8 mouse cellular contexts compared by ENCODE assay signal in genomic region chr11:115955195-115955858, GRCm38 (mm10). TPM values are rescaled to one million over a fixed set of nuclear protein-coding genes. Genes with fewer than 3 reads are reported as not detected.
A peak's percentile ranks its signal among the peaks of the same experiment; 100 is the strongest.
DNase-seq lines count a peak whose midpoint lies in the region; ATAC-seq lines count a peak whose summit lies in the region.

No protein-coding gene starts in this region.

- 76% methylated on average over 10 of the region's 10 CpGs for WGBS in heart, embryonic 12.5 days
- WGBS in stomach, embryonic 15.5 days: 60% methylated on average over 10 of the region's 10 CpGs

- no peak overlapping the region for H3K4me3 ChIP-seq in heart, embryonic 12.5 days
- no peak overlapping the region for H3K4me3 ChIP-seq in stomach, embryonic 15.5 days (replicated peaks)

- no peak overlapping the region for H3K4me2 ChIP-seq in heart, embryonic 12.5 days
- H3K4me2 ChIP-seq in stomach, embryonic 15.5 days: no peak overlapping the region

- peaks cover 82% of the 10 kb centered on the region for H3K36me3 ChIP-seq in heart, embryonic 12.5 days
- peaks cover 27% of the 10 kb centered on the region for H3K36me3 ChIP-seq in stomach, embryonic 15.5 days

- no peaks in the 10 kb centered on the region for H3K9me3 ChIP-seq in heart, embryonic 12.5 days (replicated peaks)
- H3K9me3 ChIP-seq in stomach, embryonic 15.5 days: no peaks in the 10 kb centered on the region

- no peak overlapping the region for H3K27ac ChIP-seq in heart, embryonic 12.5 days (ENCODE audit: poor library complexity, severe bottlenecking)
- peak overlapping the region; percentile 88 for H3K27ac ChIP-seq in stomach, embryonic 15.5 days

- DNase-seq in heart, adult 11 months: peak; percentile 98
- DNase-seq in urinary bladder, postnatal 14 days (ENCODE audit: low spot score): peak; percentile 37
- no peak for DNase-seq in urinary bladder, adult 2 months (ENCODE audit: low spot score)
- peak; percentile 65 for DNase-seq in induced T-regulatory cell, adult 2 months (ENCODE audit: low read depth)
- no peak for DNase-seq in right cerebral cortex, postnatal 10 days (ENCODE audit: low spot score in 2 of 2)
- DNase-seq in cerebellum, adult 8-10 months: no peak

- no peak overlapping the region for H3K9ac ChIP-seq in heart, embryonic 12.5 days
- no peak overlapping the region for H3K9ac ChIP-seq in stomach, embryonic 15.5 days

- H3K4me1 ChIP-seq in heart, embryonic 12.5 days (replicated peaks): peaks cover 18% of the 10 kb centered on the region
- H3K4me1 ChIP-seq in stomach, embryonic 15.5 days: peaks cover 23% of the 10 kb centered on the region

- no peaks in the 10 kb centered on the region for H3K27me3 ChIP-seq in heart, embryonic 12.5 days (replicated peaks)
- H3K27me3 ChIP-seq in stomach, embryonic 15.5 days (replicated peaks): no peaks in the 10 kb centered on the region

- ATAC-seq in heart, embryonic 12.5 days (ENCODE audit: insufficient number of reproducible peaks, low FRiP score): no peak
- peak; percentile 55 for ATAC-seq in stomach, embryonic 15.5 days (ENCODE audit: insufficient read depth, low FRiP score, low read depth)

RNA-seq across cellular contexts. Expression of gene Itgb4, which starts 19.2 kb away (rescaled TPM):
- polyA plus RNA-seq in heart, embryonic 12.5 days (2016; fragmentation: Nextera tagmentation; extraction: Ambion mirVana): 2.0 and 2.7 TPM in 2 replicates
- 24.7 and 35.7 TPM in 2 replicates for polyA plus RNA-seq in urinary bladder, adult 2 months (2012; rRNA removed)
- 13.4 and 13.5 TPM in 2 replicates for polyA plus RNA-seq in stomach, embryonic 15.5 days (2015; fragmentation: Nextera tagmentation; extraction: Ambion mirVana)

RNA-seq across cellular contexts. Expression of gene Recql5, which starts 22.1 kb away (rescaled TPM):
- 13.8 and 17.3 TPM in 2 replicates for polyA plus RNA-seq in heart, embryonic 12.5 days (2016; fragmentation: Nextera tagmentation; extraction: Ambion mirVana)
- 26.4 and 29.5 TPM in 2 replicates for polyA plus RNA-seq in urinary bladder, adult 2 months (2012; rRNA removed)
- polyA plus RNA-seq in stomach, embryonic 15.5 days (2015; fragmentation: Nextera tagmentation; extraction: Ambion mirVana): 16.3 and 21.9 TPM in 2 replicates

RNA-seq across cellular contexts. Expression of gene Sap30bp, which starts 22.2 kb away (rescaled TPM):
- 29.4 and 32.2 TPM in 2 replicates for polyA plus RNA-seq in heart, embryonic 12.5 days (2016; fragmentation: Nextera tagmentation; extraction: Ambion mirVana)
- polyA plus RNA-seq in urinary bladder, adult 2 months (2012; rRNA removed): 31.6 and 33.7 TPM in 2 replicates
- polyA plus RNA-seq in stomach, embryonic 15.5 days (2015; fragmentation: Nextera tagmentation; extraction: Ambion mirVana): 34.6 and 36.4 TPM in 2 replicates

RNA-seq across cellular contexts. Expression of gene Smim6, which starts 43.5 kb away (rescaled TPM):
- 0.77 and 1.8 TPM in 2 replicates for polyA plus RNA-seq in heart, embryonic 12.5 days (2016; fragmentation: Nextera tagmentation; extraction: Ambion mirVana)
- polyA plus RNA-seq in urinary bladder, adult 2 months (2012; rRNA removed): 16.9 and 17.8 TPM in 2 replicates
- polyA plus RNA-seq in stomach, embryonic 15.5 days (2015; fragmentation: Nextera tagmentation; extraction: Ambion mirVana): 40.9 and 43.0 TPM in 2 replicates

RNA-seq across cellular contexts. Expression of gene Smim5, which starts 55.6 kb away (rescaled TPM):
- 15.0 and 16.6 TPM in 2 replicates for polyA plus RNA-seq in heart, embryonic 12.5 days (2016; fragmentation: Nextera tagmentation; extraction: Ambion mirVana)
- 7.0 and 10.4 TPM in 2 replicates for polyA plus RNA-seq in urinary bladder, adult 2 months (2012; rRNA removed)
- polyA plus RNA-seq in stomach, embryonic 15.5 days (2015; fragmentation: Nextera tagmentation; extraction: Ambion mirVana): 3.5 and 5.5 TPM in 2 replicates

Comparison
In these comparisons a context has a peak if more than half of its experiments do, and no peak if none do; other contexts are left out.
1. DNase-seq: peak in heart, adult 11 months (single experiment), urinary bladder, postnatal 14 days (single experiment) and induced T-regulatory cell, adult 2 months (single experiment); none in urinary bladder, adult 2 months (single experiment), right cerebral cortex, postnatal 10 days (0 of 2) and cerebellum, adult 8-10 months (single experiment).